Mouse (Mus musculus): ENCODE measurements around the gene Ptger1. TPM values are rescaled to one million over a fixed set of nuclear protein-coding genes. Genes with fewer than 3 reads are reported as not detected.
A peak's percentile ranks its signal among the peaks of the same experiment; 100 is the strongest.

The Ptger1 gene
- polyA plus RNA-seq, 2 experiments = 0.18 to 0.19 TPM

DNA sequence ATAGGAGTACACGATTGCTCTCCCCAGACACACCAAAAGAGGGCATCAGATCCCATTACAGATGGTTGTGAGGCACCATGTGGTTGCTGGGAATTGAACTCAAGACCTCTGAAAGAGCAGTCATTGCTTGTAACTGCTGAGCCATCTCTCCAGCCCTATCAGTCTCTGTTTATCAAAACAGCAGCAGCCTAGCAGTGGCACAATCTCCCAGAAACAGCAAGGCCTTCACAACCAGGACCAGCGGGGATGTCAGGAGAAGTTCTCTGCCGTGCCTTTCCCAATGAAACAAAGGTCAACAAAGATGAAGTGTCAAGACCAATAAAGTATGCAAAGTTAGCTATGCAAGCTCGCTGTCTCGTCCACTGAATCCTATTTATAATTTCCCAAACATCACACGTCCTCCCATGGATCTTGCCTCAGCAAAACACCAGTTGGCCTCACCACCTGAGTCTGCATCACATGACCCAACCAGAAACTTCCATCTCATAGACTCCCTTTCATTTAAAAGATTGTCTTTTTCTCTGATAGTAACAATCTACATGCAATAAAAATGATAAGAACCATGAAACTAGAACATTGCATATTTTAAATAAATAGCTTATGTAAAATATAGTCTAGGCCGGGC, 34.3 kb upstream of the Ptger1 start:
- Histone ChIP-seq H3K27me3 (ENCODE audit: control insufficient read depth, insufficient read depth, low read length) (no peaks in the 10 kb centered on the region), H3K9me3 (ENCODE audit: control insufficient read depth, low read length) (no peaks in the 10 kb centered on the region), H3K4me1 (replicated peaks; ENCODE audit: control insufficient read depth in 2 of 2, insufficient read depth in 2 of 2, low read length in 1 of 2) (peaks cover 11 to 12% of the 10 kb centered on the region in 2 experiments), H3K9ac (replicated peaks) (no peak overlapping the region), H3K27ac (peak overlapping the region; percentile 50), H3K4me2 (ENCODE audit: low read depth) (peak overlapping the region; percentile 13; the same call in 1 of the 2 replicates), H3K4me3 (ENCODE audit: insufficient read depth in 1 of 2, low read depth in 2 of 2, low read length in 2 of 2) (no peak overlapping the region), H3K36me3 (replicated peaks; ENCODE audit: control insufficient read depth, insufficient read depth, low read depth) (no peaks in the 10 kb centered on the region)
- WGBS (ENCODE audit: insufficient replicate concordance) = 49% methylated on average over 7 of the region's 7 CpGs
- ATAC-seq (ENCODE audit: insufficient read depth) (peak; percentile 92), DNase-seq (ENCODE audit: low read depth in 3 of 3, low spot score in 3 of 3) (no peak)
- TF ChIP-seq CTCF (IDR thresholded peaks at IDR 0.05; ENCODE audit: low read depth) = 0 out of 2 replicates have a peak, but pooled peaks have one; percentile 3
- TF ChIP-seq EP300 (IDR thresholded peaks at IDR 0.05; ENCODE audit: low read depth) = peak; percentile 83

DNA sequence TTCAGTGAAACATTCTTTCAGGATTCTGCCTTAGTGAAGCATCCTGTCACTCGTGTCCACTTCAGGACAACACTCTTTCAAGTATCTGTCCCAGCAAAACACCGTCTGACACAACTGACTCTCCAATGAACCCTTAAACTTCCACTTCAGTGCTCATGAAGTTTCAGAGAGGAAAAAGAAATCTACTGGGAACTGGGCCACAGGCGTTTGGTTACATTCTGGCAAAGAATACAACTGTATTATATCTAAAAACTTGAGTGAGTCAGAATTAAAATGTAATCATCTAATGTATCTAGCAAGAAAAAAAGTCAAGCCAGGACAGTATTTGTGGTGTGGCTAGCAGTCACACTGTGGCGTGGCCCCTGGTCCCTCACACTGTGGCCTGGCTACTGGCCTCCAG, 27.6 kb upstream of the Ptger1 start:
- no peaks in the 10 kb centered on the region for H3K4me1 ChIP-seq (replicated peaks; ENCODE audit: control insufficient read depth in 2 of 2, insufficient read depth in 2 of 2, low read length in 1 of 2)
- no peaks in the 10 kb centered on the region; the same call in 1 of the 2 replicates for H3K27me3 ChIP-seq (ENCODE audit: control insufficient read depth, insufficient read depth, low read length)
- no peak overlapping the region for H3K27ac ChIP-seq
- H3K4me3 ChIP-seq (ENCODE audit: insufficient read depth in 1 of 2, low read depth in 2 of 2, low read length in 2 of 2) = no peak overlapping the region
- WGBS (ENCODE audit: insufficient replicate concordance) = 55% methylated on average over 4 of the region's 4 CpGs
- ATAC-seq (ENCODE audit: insufficient read depth) (no peak), DNase-seq (ENCODE audit: low read depth in 3 of 3, low spot score in 3 of 3) (no peak)
- H3K9ac ChIP-seq (replicated peaks) = no peak overlapping the region
- TF ChIP-seq EP300 (IDR thresholded peaks at IDR 0.05; ENCODE audit: low read depth) (no peak), CTCF (IDR thresholded peaks at IDR 0.05; ENCODE audit: low read depth) (no peak)
- no peaks in the 10 kb centered on the region for H3K36me3 ChIP-seq (replicated peaks; ENCODE audit: control insufficient read depth, insufficient read depth, low read depth)
- no peak overlapping the region for H3K4me2 ChIP-seq (ENCODE audit: low read depth)
- H3K9me3 ChIP-seq (ENCODE audit: control insufficient read depth, low read length) = no peaks in the 10 kb centered on the region

GRCm38 (mm10) chr8:83639649-83640048, 26.8 kb upstream of the Ptger1 start:
- Histone ChIP-seq H3K4me3 (ENCODE audit: insufficient read depth in 1 of 2, low read depth in 2 of 2, low read length in 2 of 2) (no peak overlapping the region), H3K4me2 (ENCODE audit: low read depth) (no peak overlapping the region), H3K27ac (no peak overlapping the region), H3K9ac (replicated peaks) (no peak overlapping the region), H3K4me1 (replicated peaks; ENCODE audit: control insufficient read depth in 2 of 2, insufficient read depth in 2 of 2, low read length in 1 of 2) (no peaks in the 10 kb centered on the region), H3K27me3 (ENCODE audit: control insufficient read depth, insufficient read depth, low read length) (no peaks in the 10 kb centered on the region; the same call in 1 of the 2 replicates), H3K36me3 (replicated peaks; ENCODE audit: control insufficient read depth, insufficient read depth, low read depth) (no peaks in the 10 kb centered on the region), H3K9me3 (ENCODE audit: control insufficient read depth, low read length) (no peaks in the 10 kb centered on the region)
- 45% methylated on average over 5 of the region's 5 CpGs for WGBS (ENCODE audit: insufficient replicate concordance)
- ATAC-seq (ENCODE audit: insufficient read depth) (no peak), DNase-seq (ENCODE audit: low read depth in 3 of 3, low spot score in 3 of 3) (no peak)
- no peak for TF ChIP-seq EP300 (IDR thresholded peaks at IDR 0.05; ENCODE audit: low read depth)
- TF ChIP-seq CTCF (IDR thresholded peaks at IDR 0.05; ENCODE audit: low read depth) = no peak

- Histone ChIP-seq H3K4me2 (ENCODE audit: low read depth) (no peak overlapping the region), H3K4me3 (ENCODE audit: insufficient read depth in 1 of 2, low read depth in 2 of 2, low read length in 2 of 2) (no peak overlapping the region), H3K4me1 (replicated peaks; ENCODE audit: control insufficient read depth in 2 of 2, insufficient read depth in 2 of 2, low read length in 1 of 2) (peaks cover 5% of the 10 kb centered on the region in 2 experiments; a peak in 3 of 4 replicates), H3K27me3 (ENCODE audit: control insufficient read depth, insufficient read depth, low read length) (no peaks in the 10 kb centered on the region; the same call in 1 of the 2 replicates), H3K9ac (replicated peaks) (no peak overlapping the region), H3K9me3 (ENCODE audit: control insufficient read depth, low read length) (no peaks in the 10 kb centered on the region), H3K27ac (no peak overlapping the region), H3K36me3 (replicated peaks; ENCODE audit: control insufficient read depth, insufficient read depth, low read depth) (no peaks in the 10 kb centered on the region)
- 87% methylated on average over 11 of the region's 11 CpGs for WGBS (ENCODE audit: insufficient replicate concordance)
- ATAC-seq (ENCODE audit: insufficient read depth) = no peak
- no peak for DNase-seq (ENCODE audit: low read depth in 3 of 3, low spot score in 3 of 3)
- no peak for TF ChIP-seq EP300 (IDR thresholded peaks at IDR 0.05; ENCODE audit: low read depth)
- no peak for TF ChIP-seq CTCF (IDR thresholded peaks at IDR 0.05; ENCODE audit: low read depth)
Observed at GRCm38 (mm10) chr8:83647511-83647910, 19.0 kb upstream of the Ptger1 start.

DNA sequence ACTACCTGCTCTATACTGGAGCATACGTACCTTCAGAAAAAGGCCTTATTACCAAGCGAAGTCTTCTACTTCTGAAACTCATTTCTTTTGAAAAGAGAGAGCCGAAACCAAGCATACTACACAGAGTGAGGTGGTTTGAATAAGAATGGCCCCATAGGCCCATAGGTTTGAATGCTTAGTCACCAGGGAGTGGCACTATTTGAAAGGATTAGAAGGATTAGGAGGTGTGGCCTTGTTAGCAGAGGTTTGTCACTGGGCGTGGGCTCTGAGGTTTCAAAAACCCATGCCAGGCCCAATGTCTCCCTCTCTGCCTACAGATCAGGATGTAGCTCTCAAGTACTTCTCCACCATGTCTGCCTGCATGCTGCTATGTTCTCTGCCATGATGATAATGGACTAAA, 18.4 kb upstream of the Ptger1 start:
- no peaks in the 10 kb centered on the region; the same call in 1 of the 2 replicates for H3K27me3 ChIP-seq (ENCODE audit: control insufficient read depth, insufficient read depth, low read length)
- H3K36me3 ChIP-seq (replicated peaks; ENCODE audit: control insufficient read depth, insufficient read depth, low read depth) = no peaks in the 10 kb centered on the region
- H3K4me1 ChIP-seq (replicated peaks; ENCODE audit: control insufficient read depth in 2 of 2, insufficient read depth in 2 of 2, low read length in 1 of 2) = peaks cover 5% of the 10 kb centered on the region in 2 experiments; a peak in 3 of 4 replicates
- H3K4me2 ChIP-seq (ENCODE audit: low read depth) = no peak overlapping the region
- TF ChIP-seq CTCF (IDR thresholded peaks at IDR 0.05; ENCODE audit: low read depth) (no peak), EP300 (IDR thresholded peaks at IDR 0.05; ENCODE audit: low read depth) (no peak)
- H3K4me3 ChIP-seq (ENCODE audit: insufficient read depth in 1 of 2, low read depth in 2 of 2, low read length in 2 of 2) = no peak overlapping the region
- H3K9me3 ChIP-seq (ENCODE audit: control insufficient read depth, low read length) = no peaks in the 10 kb centered on the region
- H3K9ac ChIP-seq (replicated peaks) = no peak overlapping the region
- ATAC-seq (ENCODE audit: insufficient read depth) = no peak
- DNase-seq (ENCODE audit: low read depth in 3 of 3, low spot score in 3 of 3) = no peak
- 78% methylated on average over 4 of the region's 4 CpGs for WGBS (ENCODE audit: insufficient replicate concordance)
- H3K27ac ChIP-seq = no peak overlapping the region
